Mouse (Mus musculus): ENCODE data around the gene Pde10a.

- TF ChIP-seq EP300 (IDR thresholded peaks at IDR 0.05; ENCODE audit: low read depth) = no peak
- no peak for TF ChIP-seq CTCF (IDR thresholded peaks at IDR 0.05; ENCODE audit: low read depth)
Measured at GRCm38 (mm10) chr17:8546366-8546765, 21.2 kb downstream of the Pde10a start.

Measured in heart, postnatal 0 days (tissue).